17 mouse cellular contexts compared by ENCODE assay signal in genomic region chr7:135053186-135053715, GRCm38 (mm10).
DNase-seq lines count a peak whose midpoint lies in the region; ATAC-seq and TF ChIP-seq lines count a peak whose summit lies in the region.
"Had no signal": no experiment of that assay in that cellular context is flagged by ENCODE, and none has a peak within 500 bp of the region (broad histone marks: within the 10 kb centered on the region; RNA-seq: fewer than 3 reads in every experiment).

No protein-coding gene starts in this region.

- H3K9me3 ChIP-seq in hindbrain, embryonic 13.5 days, result no peaks in the 10 kb centered on the region
- no peaks in the 10 kb centered on the region for H3K9me3 ChIP-seq in hindbrain, embryonic 10.5 days
- no peaks in the 10 kb centered on the region for H3K9me3 ChIP-seq in limb, embryonic 14.5 days (ENCODE audit: control insufficient read depth, low read length)
- no peaks in the 10 kb centered on the region for H3K9me3 ChIP-seq in limb, embryonic 10.5 days (replicated peaks)
- H3K9me3 ChIP-seq: embryonic facial prominence, embryonic 12.5 days; forebrain, embryonic 10.5 days; heart, embryonic 15.5 days; hindbrain, embryonic 15.5 days; midbrain, embryonic 13.5 days had no signal

- no peak for DNase-seq in hindbrain, embryonic 10.5 days (ENCODE audit: low spot score)
- peak; percentile 7 for DNase-seq in limb, embryonic 14.5 days (ENCODE audit: low spot score)
- no peak for DNase-seq in limb, embryonic 10.5 days (ENCODE audit: low spot score)
- DNase-seq in adrenal gland, adult 2 months, result peak; percentile 92
- peak; percentile 48 to 80 for DNase-seq in kidney, postnatal 25 days
- no peak for DNase-seq in right cerebral cortex, postnatal 14 days
- DNase-seq: cerebellum, adult 11 months; gastrocnemius, postnatal 36 days; lung, adult 2 months had no signal

- H3K4me2 ChIP-seq in hindbrain, embryonic 13.5 days, result no peak overlapping the region
- H3K4me2 ChIP-seq in limb, embryonic 14.5 days (replicated peaks; ENCODE audit: low read depth, low read length, severe bottlenecking), result no peak overlapping the region
- H3K4me2 ChIP-seq: embryonic facial prominence, embryonic 12.5 days; heart, embryonic 15.5 days; hindbrain, embryonic 15.5 days; limb, embryonic 13.5 days; midbrain, embryonic 13.5 days had no signal

- no peak overlapping the region for H3K4me3 ChIP-seq in hindbrain, embryonic 13.5 days
- H3K4me3 ChIP-seq in hindbrain, embryonic 10.5 days, result no peak overlapping the region
- no peak overlapping the region for H3K4me3 ChIP-seq in limb, embryonic 14.5 days (replicated peaks; ENCODE audit: low read length)
- no peak overlapping the region for H3K4me3 ChIP-seq in limb, embryonic 10.5 days
- H3K4me3 ChIP-seq: embryonic facial prominence, embryonic 12.5 days; forebrain, embryonic 10.5 days; heart, embryonic 15.5 days; hindbrain, embryonic 15.5 days; limb, embryonic 13.5 days; midbrain, embryonic 13.5 days had no signal

- H3K36me3 ChIP-seq in hindbrain, embryonic 13.5 days, result no peaks in the 10 kb centered on the region
- H3K36me3 ChIP-seq in hindbrain, embryonic 10.5 days, result no peaks in the 10 kb centered on the region
- H3K36me3 ChIP-seq in limb, embryonic 14.5 days (ENCODE audit: control insufficient read depth, insufficient read depth, low read length), result no peaks in the 10 kb centered on the region
- H3K36me3 ChIP-seq in limb, embryonic 10.5 days, result no peaks in the 10 kb centered on the region
- H3K36me3 ChIP-seq: embryonic facial prominence, embryonic 12.5 days; forebrain, embryonic 10.5 days; heart, embryonic 15.5 days; hindbrain, embryonic 15.5 days; limb, embryonic 13.5 days; midbrain, embryonic 13.5 days had no signal

- H3K9ac ChIP-seq in hindbrain, embryonic 13.5 days, result no peak overlapping the region
- no peak overlapping the region for H3K9ac ChIP-seq in limb, embryonic 14.5 days (ENCODE audit: low read depth, low read length, severe bottlenecking)
- H3K9ac ChIP-seq: embryonic facial prominence, embryonic 12.5 days; heart, embryonic 15.5 days; hindbrain, embryonic 15.5 days; limb, embryonic 13.5 days; midbrain, embryonic 13.5 days had no signal

- H3K4me1 ChIP-seq in hindbrain, embryonic 13.5 days (replicated peaks), result peaks cover 6% of the 10 kb centered on the region; the same call in 1 of the 2 replicates
- no peaks in the 10 kb centered on the region for H3K4me1 ChIP-seq in hindbrain, embryonic 10.5 days (replicated peaks)
- H3K4me1 ChIP-seq in limb, embryonic 14.5 days (ENCODE audit: control insufficient read depth, insufficient read depth, low read length), result no peaks in the 10 kb centered on the region; the same call in 1 of the 2 replicates
- H3K4me1 ChIP-seq in limb, embryonic 10.5 days, result no peaks in the 10 kb centered on the region
- H3K4me1 ChIP-seq: embryonic facial prominence, embryonic 12.5 days; forebrain, embryonic 10.5 days; hindbrain, embryonic 15.5 days; midbrain, embryonic 13.5 days had no signal

- 0 out of 2 replicates have a peak overlapping the region, but pooled peaks have one; percentile 18 for H3K27ac ChIP-seq in hindbrain, embryonic 13.5 days
- no peak overlapping the region for H3K27ac ChIP-seq in hindbrain, embryonic 10.5 days
- H3K27ac ChIP-seq in limb, embryonic 14.5 days (replicated peaks; ENCODE audit: low read depth, low read length), result no peak overlapping the region
- no peak overlapping the region for H3K27ac ChIP-seq in limb, embryonic 10.5 days
- H3K27ac ChIP-seq: embryonic facial prominence, embryonic 12.5 days; forebrain, embryonic 10.5 days; heart, embryonic 15.5 days; hindbrain, embryonic 15.5 days; limb, embryonic 13.5 days; macrophage; midbrain, embryonic 13.5 days had no signal

- WGBS in hindbrain, embryonic 13.5 days, result 93% methylated on average over 8 of the region's 8 CpGs
- WGBS in hindbrain, embryonic 10.5 days, result 93% methylated on average over 8 of the region's 8 CpGs
- WGBS in limb, embryonic 14.5 days, result 88% methylated on average over 8 of the region's 8 CpGs
- WGBS in limb, embryonic 10.5 days, result 93% methylated on average over 8 of the region's 8 CpGs

- no peak for ATAC-seq in hindbrain, embryonic 13.5 days (ENCODE audit: low FRiP score)
- no peak for ATAC-seq in limb, embryonic 14.5 days (ENCODE audit: low FRiP score, low read depth)
- ATAC-seq: midbrain, embryonic 13.5 days had no signal

- TF ChIP-seq POLR2A in limb, embryonic 14.5 days (IDR thresholded peaks at IDR 0.05; ENCODE audit: borderline replicate concordance, extremely low read depth, insufficient read depth, insufficient read length), result no peak

- no peaks in the 10 kb centered on the region for H3K27me3 ChIP-seq in hindbrain, embryonic 13.5 days
- no peaks in the 10 kb centered on the region for H3K27me3 ChIP-seq in hindbrain, embryonic 10.5 days (ENCODE audit: insufficient read depth, poor library complexity, severe bottlenecking)
- no peaks in the 10 kb centered on the region for H3K27me3 ChIP-seq in limb, embryonic 14.5 days (ENCODE audit: control insufficient read depth, insufficient read depth, low read length)
- no peaks in the 10 kb centered on the region for H3K27me3 ChIP-seq in limb, embryonic 10.5 days (ENCODE audit: low read depth, poor library complexity, severe bottlenecking)
- H3K27me3 ChIP-seq: embryonic facial prominence, embryonic 12.5 days; heart, embryonic 15.5 days; hindbrain, embryonic 15.5 days; limb, embryonic 13.5 days; midbrain, embryonic 13.5 days had no signal

Comparison
In these comparisons a context has a peak if more than half of its experiments do, and no peak if none do; other contexts are left out.
1. DNase-seq: peak in limb, embryonic 14.5 days (single experiment), adrenal gland, adult 2 months (single experiment) and kidney, postnatal 25 days (2 of 2); none in hindbrain, embryonic 10.5 days (single experiment), limb, embryonic 10.5 days (single experiment) and right cerebral cortex, postnatal 14 days (single experiment).